Mouse (Mus musculus): ENCODE results near the gene Emd. TPM values are rescaled to one million over a fixed set of nuclear protein-coding genes. Genes with fewer than 3 reads are reported as not detected.

The Emd gene
- polyA plus RNA-seq, 1 experiment from 2014 or later: 23.1 TPM

GRCm38 (mm10) chrX:74246213-74246681, 8.2 kb upstream of the Emd start:
- no peaks in the 10 kb centered on the region for H3K27me3 ChIP-seq
- H3K4me1 ChIP-seq: peaks cover 19% of the 10 kb centered on the region
- H3K4me2 ChIP-seq: peak overlapping the region; percentile 69
- no peaks in the 10 kb centered on the region for H3K9me3 ChIP-seq (replicated peaks)
- peak overlapping the region; percentile 58 for H3K4me3 ChIP-seq
- WGBS: 24% methylated on average over 38 of the region's 38 CpGs
- peaks cover 18% of the 10 kb centered on the region for H3K36me3 ChIP-seq (ENCODE audit: poor library complexity, severe bottlenecking)
- H3K9ac ChIP-seq: peak overlapping the region; percentile 80
- ATAC-seq: peak; percentile 92
- peak overlapping the region; percentile 91 for H3K27ac ChIP-seq

GRCm38 (mm10) chrX:74246693-74247092, 7.8 kb upstream of the Emd start:
- Histone ChIP-seq H3K4me2 (peak overlapping the region; percentile 69), H3K9ac (peak overlapping the region; percentile 59), H3K4me1 (peaks cover 19% of the 10 kb centered on the region), H3K9me3 (replicated peaks) (no peaks in the 10 kb centered on the region), H3K36me3 (ENCODE audit: poor library complexity, severe bottlenecking) (peaks cover 14% of the 10 kb centered on the region), H3K27me3 (no peaks in the 10 kb centered on the region), H3K27ac (peak overlapping the region; percentile 68; the same call in 1 of the 2 replicates), H3K4me3 (peak overlapping the region; percentile 58)
- WGBS: 20% methylated on average over 14 of the region's 15 CpGs
- peak; percentile 13 for ATAC-seq

GRCm38 (mm10) chrX:74248651-74249050, 5.8 kb upstream of the Emd start:
- Histone ChIP-seq H3K9ac (no peak overlapping the region), H3K4me3 (no peak overlapping the region), H3K4me1 (peaks cover 14% of the 10 kb centered on the region), H3K9me3 (replicated peaks) (no peaks in the 10 kb centered on the region), H3K36me3 (ENCODE audit: poor library complexity, severe bottlenecking) (no peaks in the 10 kb centered on the region), H3K4me2 (peak overlapping the region; percentile 64), H3K27me3 (no peaks in the 10 kb centered on the region), H3K27ac (no peak overlapping the region)
- 15% methylated on average over 3 of the region's 3 CpGs for WGBS
- ATAC-seq: no peak

- H3K36me3 ChIP-seq (ENCODE audit: poor library complexity, severe bottlenecking): no peaks in the 10 kb centered on the region
- no peak within 1 kb of the TSS for H3K27ac ChIP-seq
- H3K4me3 ChIP-seq: peak within 1 kb of the TSS; percentile 43
- WGBS: 17% methylated on average over 38 of the region's 38 CpGs
- no peak for ATAC-seq
- H3K4me2 ChIP-seq: peak within 1 kb of the TSS; percentile 64
- H3K27me3 ChIP-seq: no peaks in the 10 kb centered on the region
- no peaks in the 10 kb centered on the region for H3K9me3 ChIP-seq (replicated peaks)
- peaks cover 7% of the 10 kb centered on the region; the same call in 1 of the 2 replicates for H3K4me1 ChIP-seq
- H3K9ac ChIP-seq: peak within 1 kb of the TSS; percentile 68
Observed at GRCm38 (mm10) chrX:74249615-74250014, 4.9 kb upstream of the Emd start, which contains the start of gene Flna. Flna (minus strand) TSS chrX:74249820.

GRCm38 (mm10) chrX:74254888-74255565, 540 bp downstream of the Emd start:
- Histone ChIP-seq H3K9ac (peak overlapping the region; percentile 74), H3K4me1 (peaks cover 7% of the 10 kb centered on the region), H3K27ac (peak overlapping the region; percentile 88), H3K9me3 (replicated peaks) (no peaks in the 10 kb centered on the region), H3K4me2 (peak overlapping the region; percentile 67), H3K4me3 (peak overlapping the region; percentile 56), H3K36me3 (ENCODE audit: poor library complexity, severe bottlenecking) (peaks cover 7% of the 10 kb centered on the region; the same call in 1 of the 2 replicates), H3K27me3 (no peaks in the 10 kb centered on the region)
- peak; percentile 67 for ATAC-seq
- WGBS: 15% methylated on average over 24 of the region's 31 CpGs

GRCm38 (mm10) chrX:74257746-74258145, 3.3 kb downstream of the Emd start:
- peaks cover 7% of the 10 kb centered on the region; the same call in 1 of the 2 replicates for H3K36me3 ChIP-seq (ENCODE audit: poor library complexity, severe bottlenecking)
- peaks cover 7% of the 10 kb centered on the region for H3K4me1 ChIP-seq
- no peak overlapping the region for H3K27ac ChIP-seq
- no peaks in the 10 kb centered on the region for H3K9me3 ChIP-seq (replicated peaks)
- no peak for ATAC-seq
- WGBS: 93% methylated on average over 3 of the region's 3 CpGs
- no peak overlapping the region for H3K4me3 ChIP-seq
- no peaks in the 10 kb centered on the region for H3K27me3 ChIP-seq
- no peak overlapping the region for H3K4me2 ChIP-seq
- no peak overlapping the region for H3K9ac ChIP-seq

GRCm38 (mm10) chrX:74269736-74270061, 15.2 kb downstream of the Emd start:
- H3K4me3 ChIP-seq: peak overlapping the region; percentile 59
- peak; percentile 26 for ATAC-seq
- peak overlapping the region; percentile 58 for H3K4me2 ChIP-seq
- peaks cover 12% of the 10 kb centered on the region; the same call in 1 of the 2 replicates for H3K36me3 ChIP-seq (ENCODE audit: poor library complexity, severe bottlenecking)
- H3K27ac ChIP-seq: peak overlapping the region; percentile 96
- peaks cover 11% of the 10 kb centered on the region; the same call in 1 of the 2 replicates for H3K4me1 ChIP-seq
- WGBS: 37% methylated on average over 3 of the region's 3 CpGs
- no peaks in the 10 kb centered on the region for H3K9me3 ChIP-seq (replicated peaks)
- H3K27me3 ChIP-seq: no peaks in the 10 kb centered on the region
- H3K9ac ChIP-seq: peak overlapping the region; percentile 64

GRCm38 (mm10) chrX:74270062-74270901, 15.8 kb downstream of the Emd start, which contains the start of gene Rpl10:
Rpl10 (plus strand) TSS chrX:74270812.
- Histone ChIP-seq H3K9me3 (replicated peaks) (no peaks in the 10 kb centered on the region), H3K4me2 (peak within 1 kb of the TSS; percentile 66), H3K9ac (peak within 1 kb of the TSS; percentile 81), H3K36me3 (ENCODE audit: poor library complexity, severe bottlenecking) (peaks cover 12% of the 10 kb centered on the region; the same call in 1 of the 2 replicates), H3K27ac (peak within 1 kb of the TSS; percentile 96), H3K4me3 (peak within 1 kb of the TSS; percentile 59), H3K27me3 (no peaks in the 10 kb centered on the region), H3K4me1 (peaks cover 11% of the 10 kb centered on the region; the same call in 1 of the 2 replicates)
- peak; percentile 97 for ATAC-seq
- WGBS: 17% methylated on average over 42 of the region's 42 CpGs

- Histone ChIP-seq H3K9me3 (replicated peaks) (no peaks in the 10 kb centered on the region), H3K4me3 (peak overlapping the region; percentile 59), H3K4me1 (peaks cover 11% of the 10 kb centered on the region; the same call in 1 of the 2 replicates), H3K4me2 (peak overlapping the region; percentile 66), H3K27ac (no peak overlapping the region; the same call in 1 of the 2 replicates), H3K36me3 (ENCODE audit: poor library complexity, severe bottlenecking) (peaks cover 12% of the 10 kb centered on the region; the same call in 1 of the 2 replicates), H3K27me3 (no peaks in the 10 kb centered on the region), H3K9ac (peak overlapping the region; percentile 81)
- WGBS: 16% methylated on average over 27 of the region's 27 CpGs
- no peak for ATAC-seq
Observed at GRCm38 (mm10) chrX:74270902-74271551, 16.5 kb downstream of the Emd start.

- Histone ChIP-seq H3K9ac (no peak overlapping the region), H3K27ac (no peak overlapping the region)
Observed at GRCm38 (mm10) chrX:74273422-74274322, 19.2 kb downstream of the Emd start.

GRCm38 (mm10) chrX:74277916-74278315, 23.4 kb downstream of the Emd start:
- no peak overlapping the region for H3K9ac ChIP-seq
- H3K4me2 ChIP-seq: no peak overlapping the region
- H3K4me3 ChIP-seq: no peak overlapping the region
- ATAC-seq: no peak
- H3K36me3 ChIP-seq (ENCODE audit: poor library complexity, severe bottlenecking): peaks cover 6% of the 10 kb centered on the region; the same call in 1 of the 2 replicates
- no peak overlapping the region for H3K27ac ChIP-seq
- 0 out of 2 replicates have a peak, but pooled peaks cover 7% of the 10 kb centered on the region for H3K4me1 ChIP-seq
- 75% methylated on average over 8 of the region's 8 CpGs for WGBS
- H3K9me3 ChIP-seq (replicated peaks): no peaks in the 10 kb centered on the region
- no peaks in the 10 kb centered on the region for H3K27me3 ChIP-seq

More at GRCm38 (mm10) chrX:74273422-74274322, 19.2 kb downstream of the Emd start:
- ATAC-seq: no peak
- Histone ChIP-seq H3K4me2 (no peak overlapping the region), H3K27me3 (no peaks in the 10 kb centered on the region), H3K36me3 (ENCODE audit: poor library complexity, severe bottlenecking) (peaks cover 12% of the 10 kb centered on the region; the same call in 1 of the 2 replicates), H3K9me3 (replicated peaks) (no peaks in the 10 kb centered on the region), H3K4me1 (peaks cover 11% of the 10 kb centered on the region; the same call in 1 of the 2 replicates), H3K4me3 (no peak overlapping the region)
- 29% methylated on average over 10 of the region's 10 CpGs for WGBS

Data from forebrain, embryonic 13.5 days (tissue).